Mouse (Mus musculus): ENCODE results near the gene Cd5.

Cd5 gene

GRCm38 (mm10) chr19:10678772-10679067 lies 60.1 kb downstream of the Cd5 start:
- TF ChIP-seq CTCF (conservative IDR thresholded peaks at IDR 0.05; ENCODE audit: low read length), result no peak
- no peak for TF ChIP-seq NANOG (IDR thresholded peaks at IDR 0.05; ENCODE audit: borderline replicate concordance, low read length)
- no peak for TF ChIP-seq POU5F1 (IDR thresholded peaks at IDR 0.05; ENCODE audit: borderline replicate concordance, low read length)
- Histone ChIP-seq H3K36me3 (ENCODE audit: insufficient read depth, low read length) (no peaks in the 10 kb centered on the region), H3K4me1 (replicated peaks; ENCODE audit: low read depth, low read length) (peaks cover 45% of the 10 kb centered on the region), H3K4me3 (replicated peaks; ENCODE audit: low read length) (no peak overlapping the region), H3K9me3 (ENCODE audit: low read length) (no peaks in the 10 kb centered on the region), H3K27me3 (ENCODE audit: insufficient read depth, low read length) (peaks cover 29% of the 10 kb centered on the region)

GRCm38 (mm10) chr19:10677915-10678771 lies 60.7 kb downstream of the Cd5 start, which contains the start of gene Pga5:
TSS of gene Pga5 (minus strand) at chr19:10678071.
- no peaks in the 10 kb centered on the region for H3K36me3 ChIP-seq (ENCODE audit: insufficient read depth, low read length)
- H3K9me3 ChIP-seq (ENCODE audit: low read length), result no peaks in the 10 kb centered on the region
- no peak within 1 kb of the TSS for H3K4me3 ChIP-seq (replicated peaks; ENCODE audit: low read length)
- peaks cover 50% of the 10 kb centered on the region for H3K4me1 ChIP-seq (replicated peaks; ENCODE audit: low read depth, low read length)
- TF ChIP-seq POU5F1 (IDR thresholded peaks at IDR 0.05; ENCODE audit: borderline replicate concordance, low read length) (no peak), CTCF (conservative IDR thresholded peaks at IDR 0.05; ENCODE audit: low read length) (peak; percentile 91)
- peaks cover 23% of the 10 kb centered on the region for H3K27me3 ChIP-seq (ENCODE audit: insufficient read depth, low read length)

GRCm38 (mm10) chr19:10676656-10677055 lies 62.1 kb downstream of the Cd5 start:
- H3K4me1 ChIP-seq (replicated peaks; ENCODE audit: low read depth, low read length), result peaks cover 60% of the 10 kb centered on the region
- H3K4me3 ChIP-seq (replicated peaks; ENCODE audit: low read length), result peak overlapping the region; percentile 50
- H3K36me3 ChIP-seq (ENCODE audit: insufficient read depth, low read length), result no peaks in the 10 kb centered on the region
- no peaks in the 10 kb centered on the region for H3K9me3 ChIP-seq (ENCODE audit: low read length)
- TF ChIP-seq CTCF (conservative IDR thresholded peaks at IDR 0.05; ENCODE audit: low read length) (peak; percentile 13; the same call in 1 of the 2 replicates), NANOG (IDR thresholded peaks at IDR 0.05; ENCODE audit: borderline replicate concordance, low read length) (no peak; the same call in 1 of the 2 replicates), POU5F1 (IDR thresholded peaks at IDR 0.05; ENCODE audit: borderline replicate concordance, low read length) (no peak)
- peaks cover 22% of the 10 kb centered on the region for H3K27me3 ChIP-seq (ENCODE audit: insufficient read depth, low read length)

GRCm38 (mm10) chr19:10673275-10673674 lies 65.5 kb downstream of the Cd5 start:
- Histone ChIP-seq H3K9me3 (ENCODE audit: low read length) (no peaks in the 10 kb centered on the region), H3K27me3 (ENCODE audit: insufficient read depth, low read length) (peaks cover 28% of the 10 kb centered on the region), H3K4me3 (replicated peaks; ENCODE audit: low read length) (no peak overlapping the region), H3K36me3 (ENCODE audit: insufficient read depth, low read length) (no peaks in the 10 kb centered on the region), H3K4me1 (replicated peaks; ENCODE audit: low read depth, low read length) (peaks cover 81% of the 10 kb centered on the region)
- TF ChIP-seq NANOG (IDR thresholded peaks at IDR 0.05; ENCODE audit: borderline replicate concordance, low read length) (no peak), POU5F1 (IDR thresholded peaks at IDR 0.05; ENCODE audit: borderline replicate concordance, low read length) (no peak), CTCF (conservative IDR thresholded peaks at IDR 0.05; ENCODE audit: low read length) (no peak)

- TF ChIP-seq CTCF (conservative IDR thresholded peaks at IDR 0.05; ENCODE audit: low read length) (no peak), NANOG (IDR thresholded peaks at IDR 0.05; ENCODE audit: borderline replicate concordance, low read length) (no peak), POU5F1 (IDR thresholded peaks at IDR 0.05; ENCODE audit: borderline replicate concordance, low read length) (no peak)
- Histone ChIP-seq H3K4me3 (replicated peaks; ENCODE audit: low read length) (no peak overlapping the region), H3K36me3 (ENCODE audit: insufficient read depth, low read length) (no peaks in the 10 kb centered on the region), H3K27me3 (ENCODE audit: insufficient read depth, low read length) (peaks cover 22% of the 10 kb centered on the region), H3K4me1 (replicated peaks; ENCODE audit: low read depth, low read length) (peaks cover 68% of the 10 kb centered on the region), H3K9me3 (ENCODE audit: low read length) (no peaks in the 10 kb centered on the region)
Measured at GRCm38 (mm10) chr19:10671854-10672417, 66.9 kb downstream of the Cd5 start.

- Histone ChIP-seq H3K36me3 (ENCODE audit: insufficient read depth, low read length) (no peaks in the 10 kb centered on the region), H3K9me3 (ENCODE audit: low read length) (no peaks in the 10 kb centered on the region), H3K4me3 (replicated peaks; ENCODE audit: low read length) (no peak overlapping the region), H3K27me3 (ENCODE audit: insufficient read depth, low read length) (peaks cover 20% of the 10 kb centered on the region), H3K4me1 (replicated peaks; ENCODE audit: low read depth, low read length) (peaks cover 62% of the 10 kb centered on the region)
- TF ChIP-seq POU5F1 (IDR thresholded peaks at IDR 0.05; ENCODE audit: borderline replicate concordance, low read length) (no peak), NANOG (IDR thresholded peaks at IDR 0.05; ENCODE audit: borderline replicate concordance, low read length) (no peak), CTCF (conservative IDR thresholded peaks at IDR 0.05; ENCODE audit: low read length) (no peak)
Measured at GRCm38 (mm10) chr19:10671319-10671718, 67.5 kb downstream of the Cd5 start.

Data from E14TG2a.4 (cell line).